In the genomic region with DNA sequence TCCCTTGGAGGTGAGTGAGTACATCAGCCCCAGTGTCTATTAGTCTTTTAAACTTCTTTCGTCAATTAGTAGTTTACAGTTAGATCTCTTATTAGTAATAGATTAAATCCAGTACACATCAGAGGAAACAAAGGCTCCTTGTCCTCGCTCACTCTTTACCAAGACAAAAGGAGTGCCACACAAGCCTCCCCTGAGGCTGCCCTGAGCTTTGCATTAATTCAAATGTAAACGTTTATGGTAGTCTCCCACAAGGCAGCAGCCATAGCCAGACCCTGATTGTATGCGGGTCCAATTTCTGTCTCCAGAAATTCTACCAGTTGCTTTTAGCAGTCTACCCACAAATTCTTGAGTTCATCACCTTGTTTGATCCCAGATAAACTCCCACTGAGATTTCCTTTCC, we compare ENCODE assay signal across 24 mouse cellular contexts.
DNase-seq lines count a peak whose midpoint lies in the region; ATAC-seq and TF ChIP-seq lines count a peak whose summit lies in the region.
"Had no signal": no experiment of that assay in that cellular context is flagged by ENCODE, and none has a peak within 500 bp of the region (broad histone marks: within the 10 kb centered on the region; RNA-seq: fewer than 3 reads in every experiment).

No protein-coding gene starts in this region.

- H3K9ac ChIP-seq in ES-Bruce4 (ENCODE audit: low read depth, poor library complexity, severe bottlenecking), result no peak overlapping the region
- H3K9ac ChIP-seq in hindbrain, postnatal 0 days (replicated peaks; ENCODE audit: low read length), result no peak overlapping the region
- H3K9ac ChIP-seq: embryonic facial prominence, embryonic 13.5 days; embryonic facial prominence, embryonic 15.5 days; forebrain, embryonic 12.5 days had no signal

- no peak for ATAC-seq in hindbrain, postnatal 0 days
- ATAC-seq: activated CD4-positive, CD25-positive, alpha-beta regulatory T cell, adult 4 months; forebrain, embryonic 14.5 days; forebrain, embryonic 16.5 days; Patski had no signal

- peaks cover 2% of the 10 kb centered on the region for H3K4me1 ChIP-seq in ES-Bruce4 (ENCODE audit: control insufficient read depth, insufficient read depth, low read length)
- H3K4me1 ChIP-seq in hindbrain, postnatal 0 days (ENCODE audit: insufficient read depth, low read length), result no peaks in the 10 kb centered on the region
- H3K4me1 ChIP-seq: embryonic facial prominence, embryonic 13.5 days; embryonic facial prominence, embryonic 15.5 days; forebrain, embryonic 10.5 days; forebrain, embryonic 12.5 days had no signal

- peaks cover 7% of the 10 kb centered on the region for H3K27me3 ChIP-seq in ES-Bruce4 (ENCODE audit: control insufficient read depth, insufficient read depth, low read length, poor library complexity, severe bottlenecking)
- H3K27me3 ChIP-seq in hindbrain, postnatal 0 days (ENCODE audit: insufficient read depth, low read length), result no peaks in the 10 kb centered on the region
- H3K27me3 ChIP-seq: embryonic facial prominence, embryonic 13.5 days; embryonic facial prominence, embryonic 15.5 days; forebrain, embryonic 12.5 days had no signal

- WGBS in hindbrain, postnatal 0 days, result 52% methylated on average over 4 of the region's 4 CpGs

- no peak overlapping the region for H3K4me3 ChIP-seq in ES-Bruce4 (ENCODE audit: low read depth, low read length)
- H3K4me3 ChIP-seq in hindbrain, postnatal 0 days (ENCODE audit: low read length), result no peak overlapping the region
- H3K4me3 ChIP-seq: embryonic facial prominence, embryonic 13.5 days; embryonic facial prominence, embryonic 15.5 days; erythroblast, embryonic 14.5 days; forebrain, embryonic 10.5 days; forebrain, embryonic 12.5 days had no signal

- DNase-seq in ES-CJ7 (ENCODE audit: low read depth, low spot score) (peak; percentile 65), ZHBTc4 (ENCODE audit: low read depth, low spot score) (peak; percentile 56), MN1 (ENCODE audit: low spot score) (no peak)
- DNase-seq in neural tube, embryonic 10.5 days (ENCODE audit: extremely low spot score, low spot score), result no peak
- DNase-seq in hindbrain, postnatal 0 days (ENCODE audit: low spot score), result no peak
- DNase-seq: adrenal gland, postnatal 14 days; adrenal gland, postnatal 36 days; cerebellum, adult 11 months; cerebellum, adult 18-20 months; cerebellum, adult 8-10 months; cerebellum, adult 9-11 months; cerebellum, postnatal 14 days; cerebellum, postnatal 36 days; embryo, embryonic 11 days had no signal

- TF ChIP-seq EP300 in ES-Bruce4 (IDR thresholded peaks at IDR 0.05; ENCODE audit: insufficient read depth, low read depth, low read length), result 0 out of 2 replicates have a peak, but pooled peaks have one; percentile 51

- H3K9me3 ChIP-seq in ES-Bruce4 (replicated peaks; ENCODE audit: control insufficient read depth, insufficient read depth, low read length, poor library complexity, severe bottlenecking), result peaks cover 14% of the 10 kb centered on the region
- H3K9me3 ChIP-seq in hindbrain, postnatal 0 days (ENCODE audit: low read length), result no peaks in the 10 kb centered on the region
- H3K9me3 ChIP-seq: embryonic facial prominence, embryonic 15.5 days; forebrain, embryonic 12.5 days had no signal

- H3K4me2 ChIP-seq in hindbrain, postnatal 0 days (ENCODE audit: low read depth, low read length), result no peak overlapping the region
- H3K4me2 ChIP-seq: embryonic facial prominence, embryonic 13.5 days; embryonic facial prominence, embryonic 15.5 days; forebrain, embryonic 12.5 days had no signal

- no peak overlapping the region for H3K27ac ChIP-seq in ES-Bruce4 (ENCODE audit: insufficient read depth, low read length)
- H3K27ac ChIP-seq in hindbrain, postnatal 0 days, result no peak overlapping the region
- H3K27ac ChIP-seq: embryonic facial prominence, embryonic 13.5 days; embryonic facial prominence, embryonic 15.5 days; forebrain, embryonic 10.5 days; forebrain, embryonic 12.5 days had no signal

- no peak for TF ChIP-seq CTCF in ES-Bruce4 (IDR thresholded peaks at IDR 0.05; ENCODE audit: low read depth, low read length)
- TF ChIP-seq CTCF in hindbrain, postnatal 0 days (IDR thresholded peaks at IDR 0.05; ENCODE audit: low read depth), result no peak

- no peaks in the 10 kb centered on the region for H3K36me3 ChIP-seq in ES-Bruce4 (ENCODE audit: control insufficient read depth, insufficient read depth, low read length, poor library complexity, severe bottlenecking)
- no peaks in the 10 kb centered on the region for H3K36me3 ChIP-seq in hindbrain, postnatal 0 days (ENCODE audit: insufficient read depth, low read length)
- H3K36me3 ChIP-seq: embryonic facial prominence, embryonic 13.5 days; embryonic facial prominence, embryonic 15.5 days; forebrain, embryonic 10.5 days; forebrain, embryonic 12.5 days had no signal

- TF ChIP-seq POLR2A in ES-Bruce4 (IDR thresholded peaks at IDR 0.05; ENCODE audit: insufficient read depth, low read length), result no peak

Comparison
In these comparisons a context has a peak if more than half of its experiments do, and no peak if none do; other contexts are left out.
1. DNase-seq: peak in ES-CJ7 (single experiment) and ZHBTc4 (single experiment); none in neural tube, embryonic 10.5 days (single experiment), hindbrain, postnatal 0 days (single experiment) and MN1 (single experiment).